Mouse (Mus musculus): ENCODE measurements around the gene Klf3. TPM values are rescaled to one million over a fixed set of nuclear protein-coding genes. Genes with fewer than 3 reads are reported as not detected.

Klf3 gene
- polyA plus RNA-seq, 1 experiment, result 112 TPM

DNA sequence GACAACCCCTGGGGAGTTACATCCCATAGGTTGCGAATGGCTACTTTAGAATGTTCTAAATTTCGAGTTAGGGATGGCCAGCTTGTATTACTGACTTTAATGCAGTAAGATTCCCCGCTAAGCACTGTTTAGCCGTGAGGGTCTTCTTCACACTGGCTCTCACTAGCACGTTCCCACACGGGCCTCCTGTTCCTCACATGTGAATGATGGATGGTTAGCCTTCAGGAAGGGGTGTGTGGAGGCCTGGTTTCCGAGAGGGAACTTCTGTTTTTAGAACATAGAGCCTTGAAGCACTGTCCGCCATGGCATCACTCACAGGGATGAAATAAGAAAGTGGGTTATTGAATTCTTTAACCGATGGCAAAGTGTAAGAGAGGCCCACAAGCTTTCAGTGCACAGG is 25.1 kb downstream of the Klf3 start:
- Histone ChIP-seq H3K9me3 (replicated peaks; ENCODE audit: control insufficient read depth, insufficient read depth, low read length, poor library complexity, severe bottlenecking) (no peaks in the 10 kb centered on the region), H3K27me3 (ENCODE audit: control insufficient read depth, insufficient read depth, low read length, poor library complexity, severe bottlenecking) (no peaks in the 10 kb centered on the region), H3K4me3 (ENCODE audit: low read depth, low read length) (no peak overlapping the region), H3K36me3 (ENCODE audit: control insufficient read depth, insufficient read depth, low read length, poor library complexity, severe bottlenecking) (peaks cover 43% of the 10 kb centered on the region), H3K9ac (ENCODE audit: low read depth, poor library complexity, severe bottlenecking) (no peak overlapping the region), H3K27ac (ENCODE audit: insufficient read depth, low read length) (no peak overlapping the region), H3K4me1 (ENCODE audit: control insufficient read depth, insufficient read depth, low read length) (peaks cover 5% of the 10 kb centered on the region)
- TF ChIP-seq POLR2A (IDR thresholded peaks at IDR 0.05; ENCODE audit: insufficient read depth, low read length), result no peak
- no peak for TF ChIP-seq EP300 (IDR thresholded peaks at IDR 0.05; ENCODE audit: insufficient read depth, low read depth, low read length)
- no peak for TF ChIP-seq CTCF (IDR thresholded peaks at IDR 0.05; ENCODE audit: low read depth, low read length)

DNA sequence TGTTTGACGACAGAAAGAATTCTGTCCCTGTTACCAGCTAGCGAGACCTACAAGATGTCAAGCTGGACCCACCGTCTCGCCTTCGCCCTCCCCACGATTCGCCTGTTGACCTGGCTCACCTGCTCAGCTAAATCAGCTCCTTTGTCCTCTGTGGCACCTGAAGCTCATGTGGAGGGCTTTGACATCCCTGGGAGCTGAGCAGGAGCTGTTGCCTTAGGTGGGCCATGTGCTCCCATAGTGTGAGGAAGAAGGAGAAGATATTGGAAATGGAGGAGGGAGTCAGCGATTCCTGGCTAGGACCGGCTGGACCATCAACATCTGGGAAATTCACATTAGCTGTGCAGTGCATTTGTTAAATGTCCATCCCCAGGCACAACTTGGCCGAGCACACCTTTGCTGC is 26.4 kb downstream of the Klf3 start:
- no peaks in the 10 kb centered on the region for H3K9me3 ChIP-seq (replicated peaks; ENCODE audit: control insufficient read depth, insufficient read depth, low read length, poor library complexity, severe bottlenecking)
- H3K27ac ChIP-seq (ENCODE audit: insufficient read depth, low read length), result no peak overlapping the region
- peaks cover 32% of the 10 kb centered on the region for H3K36me3 ChIP-seq (ENCODE audit: control insufficient read depth, insufficient read depth, low read length, poor library complexity, severe bottlenecking)
- H3K4me3 ChIP-seq (ENCODE audit: low read depth, low read length), result no peak overlapping the region
- H3K9ac ChIP-seq (ENCODE audit: low read depth, poor library complexity, severe bottlenecking), result no peak overlapping the region
- H3K4me1 ChIP-seq (ENCODE audit: control insufficient read depth, insufficient read depth, low read length), result peaks cover 5% of the 10 kb centered on the region
- no peaks in the 10 kb centered on the region for H3K27me3 ChIP-seq (ENCODE audit: control insufficient read depth, insufficient read depth, low read length, poor library complexity, severe bottlenecking)
- TF ChIP-seq CTCF (IDR thresholded peaks at IDR 0.05; ENCODE audit: low read depth, low read length), result no peak
- no peak for TF ChIP-seq POLR2A (IDR thresholded peaks at IDR 0.05; ENCODE audit: insufficient read depth, low read length)
- no peak for TF ChIP-seq EP300 (IDR thresholded peaks at IDR 0.05; ENCODE audit: insufficient read depth, low read depth, low read length)

DNA sequence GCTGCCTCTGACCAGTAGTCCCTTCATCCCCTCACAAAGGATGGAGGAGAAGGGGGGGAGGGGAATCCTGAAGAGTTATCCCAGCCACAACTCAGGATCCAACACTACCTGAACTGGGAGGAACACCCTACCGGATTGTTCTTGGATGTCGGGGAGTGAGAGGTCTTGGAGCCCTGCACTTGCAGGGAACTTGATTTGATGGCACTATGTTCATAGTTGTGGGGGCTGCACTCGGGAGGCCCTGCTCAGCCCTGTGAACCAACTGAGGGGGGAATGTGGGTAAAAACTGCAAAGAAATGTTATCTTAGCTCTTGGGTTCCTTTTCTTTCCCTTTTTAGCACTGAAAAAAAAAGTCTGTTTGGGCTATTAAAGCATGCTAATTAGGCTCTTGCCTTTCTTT is 27.6 kb downstream of the Klf3 start:
- peaks cover 24% of the 10 kb centered on the region for H3K36me3 ChIP-seq (ENCODE audit: control insufficient read depth, insufficient read depth, low read length, poor library complexity, severe bottlenecking)
- no peak overlapping the region; the same call in 1 of the 2 replicates for H3K27ac ChIP-seq (ENCODE audit: insufficient read depth, low read length)
- no peak overlapping the region for H3K4me3 ChIP-seq (ENCODE audit: low read depth, low read length)
- H3K4me1 ChIP-seq (ENCODE audit: control insufficient read depth, insufficient read depth, low read length), result peaks cover 5% of the 10 kb centered on the region
- peaks cover 8% of the 10 kb centered on the region for H3K9me3 ChIP-seq (replicated peaks; ENCODE audit: control insufficient read depth, insufficient read depth, low read length, poor library complexity, severe bottlenecking)
- H3K9ac ChIP-seq (ENCODE audit: low read depth, poor library complexity, severe bottlenecking), result no peak overlapping the region
- H3K27me3 ChIP-seq (ENCODE audit: control insufficient read depth, insufficient read depth, low read length, poor library complexity, severe bottlenecking), result no peaks in the 10 kb centered on the region
- no peak for TF ChIP-seq CTCF (IDR thresholded peaks at IDR 0.05; ENCODE audit: low read depth, low read length)
- no peak for TF ChIP-seq POLR2A (IDR thresholded peaks at IDR 0.05; ENCODE audit: insufficient read depth, low read length)
- no peak for TF ChIP-seq EP300 (IDR thresholded peaks at IDR 0.05; ENCODE audit: insufficient read depth, low read depth, low read length)

DNA sequence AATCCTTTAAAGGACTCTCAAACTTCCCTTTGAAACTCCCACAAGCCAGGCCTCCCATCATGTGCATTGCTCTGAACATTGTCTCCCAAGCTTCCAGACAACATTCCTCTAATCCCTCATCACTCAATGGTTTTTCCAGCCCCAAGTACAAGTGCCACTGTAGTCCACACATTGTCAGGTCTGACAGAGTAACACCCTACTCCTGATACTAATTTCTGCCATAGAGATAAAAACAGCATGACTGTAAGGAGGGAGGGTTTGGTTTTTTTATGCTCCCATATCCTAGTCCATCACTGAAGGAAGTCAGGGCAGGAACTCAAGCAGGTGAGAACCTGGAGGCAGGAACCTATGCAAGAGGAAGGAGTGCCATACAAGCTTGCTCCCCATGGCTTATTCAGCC is 30.2 kb downstream of the Klf3 start:
- no peak for TF ChIP-seq CTCF (IDR thresholded peaks at IDR 0.05; ENCODE audit: low read depth, low read length)
- TF ChIP-seq EP300 (IDR thresholded peaks at IDR 0.05; ENCODE audit: insufficient read depth, low read depth, low read length), result no peak
- TF ChIP-seq POLR2A (IDR thresholded peaks at IDR 0.05; ENCODE audit: insufficient read depth, low read length), result no peak
- Histone ChIP-seq H3K9ac (ENCODE audit: low read depth, poor library complexity, severe bottlenecking) (no peak overlapping the region), H3K9me3 (replicated peaks; ENCODE audit: control insufficient read depth, insufficient read depth, low read length, poor library complexity, severe bottlenecking) (peaks cover 11% of the 10 kb centered on the region), H3K27me3 (ENCODE audit: control insufficient read depth, insufficient read depth, low read length, poor library complexity, severe bottlenecking) (no peaks in the 10 kb centered on the region), H3K4me1 (ENCODE audit: control insufficient read depth, insufficient read depth, low read length) (peaks cover 5% of the 10 kb centered on the region), H3K36me3 (ENCODE audit: control insufficient read depth, insufficient read depth, low read length, poor library complexity, severe bottlenecking) (peaks cover 9% of the 10 kb centered on the region), H3K4me3 (ENCODE audit: low read depth, low read length) (no peak overlapping the region), H3K27ac (ENCODE audit: insufficient read depth, low read length) (no peak overlapping the region)

DNA sequence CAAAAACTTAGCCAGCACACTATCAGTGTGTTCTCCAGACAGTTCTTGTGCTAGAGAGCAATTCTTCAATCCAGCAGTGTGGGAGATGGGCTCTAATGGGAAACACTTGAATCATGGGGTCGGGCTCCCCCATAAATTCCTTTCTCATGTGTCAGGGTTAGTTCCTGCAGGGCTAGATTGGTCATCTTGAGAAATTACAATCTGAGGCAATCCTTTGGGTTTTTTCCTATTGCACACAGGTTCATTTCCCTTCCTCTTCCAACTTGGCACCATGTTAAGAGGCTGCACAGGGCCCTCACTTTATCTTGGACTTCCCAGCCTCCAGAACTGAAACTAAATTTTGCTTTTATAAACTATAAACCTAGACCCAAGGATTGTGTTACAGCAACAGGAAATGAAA is 31.0 kb downstream of the Klf3 start:
- no peak overlapping the region for H3K4me3 ChIP-seq (ENCODE audit: low read depth, low read length)
- TF ChIP-seq POLR2A (IDR thresholded peaks at IDR 0.05; ENCODE audit: insufficient read depth, low read length), result no peak
- TF ChIP-seq EP300 (IDR thresholded peaks at IDR 0.05; ENCODE audit: insufficient read depth, low read depth, low read length), result no peak
- TF ChIP-seq CTCF (IDR thresholded peaks at IDR 0.05; ENCODE audit: low read depth, low read length), result no peak
- H3K27ac ChIP-seq (ENCODE audit: insufficient read depth, low read length), result no peak overlapping the region
- H3K36me3 ChIP-seq (ENCODE audit: control insufficient read depth, insufficient read depth, low read length, poor library complexity, severe bottlenecking), result peaks cover 1% of the 10 kb centered on the region; the same call in 1 of the 2 replicates
- no peak overlapping the region for H3K9ac ChIP-seq (ENCODE audit: low read depth, poor library complexity, severe bottlenecking)
- H3K9me3 ChIP-seq (replicated peaks; ENCODE audit: control insufficient read depth, insufficient read depth, low read length, poor library complexity, severe bottlenecking), result peaks cover 11% of the 10 kb centered on the region
- H3K4me1 ChIP-seq (ENCODE audit: control insufficient read depth, insufficient read depth, low read length), result peaks cover 5% of the 10 kb centered on the region
- no peaks in the 10 kb centered on the region for H3K27me3 ChIP-seq (ENCODE audit: control insufficient read depth, insufficient read depth, low read length, poor library complexity, severe bottlenecking)

DNA sequence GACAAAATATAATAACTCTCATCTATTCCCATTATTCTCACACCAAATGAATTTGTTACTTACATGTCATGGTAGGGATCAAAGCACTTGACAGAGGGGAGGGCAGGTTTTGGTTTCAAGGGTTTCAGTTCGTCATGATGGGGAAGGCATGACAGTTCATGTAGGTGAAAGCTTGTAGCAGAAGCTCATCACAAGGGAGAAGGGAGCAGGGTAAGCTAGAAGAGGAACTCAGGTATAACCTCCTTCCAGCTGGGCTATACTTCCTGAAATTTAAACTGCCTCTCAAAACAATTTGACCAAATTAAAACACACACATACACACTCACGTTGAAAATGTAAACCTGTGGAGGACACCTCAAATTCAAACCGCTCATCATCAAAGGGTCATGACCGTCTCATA is 32.1 kb downstream of the Klf3 start:
- TF ChIP-seq POLR2A (IDR thresholded peaks at IDR 0.05; ENCODE audit: insufficient read depth, low read length) (no peak), CTCF (IDR thresholded peaks at IDR 0.05; ENCODE audit: low read depth, low read length) (no peak), EP300 (IDR thresholded peaks at IDR 0.05; ENCODE audit: insufficient read depth, low read depth, low read length) (no peak)
- Histone ChIP-seq H3K27me3 (ENCODE audit: control insufficient read depth, insufficient read depth, low read length, poor library complexity, severe bottlenecking) (no peaks in the 10 kb centered on the region), H3K9ac (ENCODE audit: low read depth, poor library complexity, severe bottlenecking) (no peak overlapping the region), H3K4me3 (ENCODE audit: low read depth, low read length) (no peak overlapping the region), H3K9me3 (replicated peaks; ENCODE audit: control insufficient read depth, insufficient read depth, low read length, poor library complexity, severe bottlenecking) (peaks cover 11% of the 10 kb centered on the region), H3K27ac (ENCODE audit: insufficient read depth, low read length) (no peak overlapping the region), H3K36me3 (ENCODE audit: control insufficient read depth, insufficient read depth, low read length, poor library complexity, severe bottlenecking) (no peaks in the 10 kb centered on the region), H3K4me1 (ENCODE audit: control insufficient read depth, insufficient read depth, low read length) (peaks cover 5% of the 10 kb centered on the region)

All from ES-Bruce4 (cell line).